Mouse (Mus musculus) spleen, postnatal 14 days (tissue): ENCODE results near the gene Abca8b.
"Not testable (repeated sequence)": the region's sequence is repeated elsewhere in the genome, so short reads cannot be mapped to it uniquely, and the experiment has no call there.

Source experiments
- DNase-seq, 2 experiments: peaks; one replicate each; pipeline ENCODE4 v3.0.0; 2021 to 2022; ENCODE audit warnings: low spot score in 2 of 2

Gene Abca8b

GRCm38 (mm10) chr11:109995624-109996023 is at the start of gene Abca8b:
Gene Abca8b (minus strand): TSS chr11:109995845.
- DNase-seq: no peak

DNA sequence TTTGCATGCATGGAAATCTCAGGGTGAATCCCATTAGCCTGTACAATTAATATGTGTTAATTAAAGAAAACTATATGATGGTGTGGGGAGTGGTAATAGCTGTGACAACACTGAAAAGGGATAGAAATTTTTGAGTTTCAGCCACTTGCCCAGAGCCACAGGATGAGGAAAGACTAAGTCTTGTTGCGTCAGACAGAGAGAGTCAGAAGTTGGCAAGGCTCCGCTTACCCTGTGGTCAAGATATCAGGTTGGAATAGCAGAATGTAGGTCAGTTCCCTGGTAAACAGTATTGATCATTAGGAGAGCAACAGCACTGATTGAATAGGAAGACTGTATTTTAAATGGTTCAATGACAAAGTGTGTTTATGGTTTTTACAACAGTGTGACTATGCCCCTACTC is 42.1 kb upstream of the Abca8b start:
- no peak for DNase-seq

DNA sequence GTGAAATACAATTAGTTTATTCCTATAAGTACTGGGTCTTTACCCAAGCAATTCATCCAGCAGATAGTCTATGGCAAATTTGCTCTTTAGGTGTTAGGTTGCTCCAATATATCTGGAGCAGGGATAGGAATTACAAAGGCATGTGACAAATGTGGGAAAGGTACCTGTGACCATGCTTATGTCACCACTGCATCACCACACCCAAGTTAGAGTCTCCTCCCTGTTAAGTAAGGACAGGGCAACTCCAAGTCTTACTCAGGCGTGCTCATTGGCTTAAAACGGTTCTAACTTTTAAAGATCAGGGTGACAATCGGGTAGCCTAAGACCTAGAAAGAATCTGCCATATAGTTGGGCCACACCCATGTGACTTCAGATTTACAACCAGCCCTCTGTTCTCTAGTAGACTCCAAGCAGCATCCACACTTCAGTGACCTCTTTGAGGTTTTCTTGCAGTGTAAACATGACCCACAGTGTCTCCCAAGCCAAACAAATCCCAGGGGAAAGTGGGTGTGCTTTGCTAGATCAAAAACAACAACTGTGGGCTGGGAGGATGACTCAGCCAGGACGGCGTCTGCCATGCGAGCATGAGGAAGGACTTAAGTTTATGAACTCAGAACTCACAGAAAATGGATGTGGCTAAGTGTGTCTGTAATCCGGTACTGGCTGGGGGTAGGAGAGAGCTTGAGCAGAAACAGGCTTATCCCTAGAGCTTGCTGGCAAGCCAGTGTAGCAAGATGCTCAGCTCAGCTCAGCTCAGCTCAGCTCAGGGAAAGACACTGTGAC is 33.5 kb upstream of the Abca8b start:
- no peak for DNase-seq

DNA sequence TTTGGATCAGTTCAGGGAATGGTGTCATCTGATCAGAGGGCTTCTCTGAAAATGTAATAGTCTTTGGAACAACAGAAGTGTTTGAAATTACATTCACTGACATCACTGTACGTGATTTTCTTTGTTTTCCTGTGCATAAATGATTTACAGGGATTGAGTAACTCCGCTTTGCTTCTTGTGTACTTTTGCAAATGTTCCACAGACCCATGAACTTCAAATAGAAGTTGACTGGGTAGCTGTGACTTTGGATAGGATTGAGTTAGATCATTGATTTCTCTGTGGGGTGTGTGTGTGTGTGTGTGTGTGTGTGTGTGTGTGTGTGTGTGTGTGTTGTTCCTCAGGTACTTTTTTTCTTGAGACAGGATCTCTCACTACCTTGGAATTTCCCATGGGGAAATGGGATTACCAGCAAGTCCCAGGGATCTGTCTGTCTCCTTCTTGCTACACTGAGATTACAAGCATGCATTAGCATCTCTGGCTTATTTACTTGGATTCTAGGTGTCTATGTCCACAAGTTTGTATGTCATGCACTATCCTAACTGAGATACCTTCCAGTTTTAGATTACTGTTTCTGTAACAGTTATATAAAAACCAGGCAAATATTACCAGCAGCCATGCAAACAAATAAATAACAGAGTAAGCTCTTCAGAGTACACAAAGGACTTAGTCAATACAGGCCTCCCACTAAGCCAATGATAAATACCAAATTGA is 15.3 kb upstream of the Abca8b start:
- no peak for DNase-seq

DNA sequence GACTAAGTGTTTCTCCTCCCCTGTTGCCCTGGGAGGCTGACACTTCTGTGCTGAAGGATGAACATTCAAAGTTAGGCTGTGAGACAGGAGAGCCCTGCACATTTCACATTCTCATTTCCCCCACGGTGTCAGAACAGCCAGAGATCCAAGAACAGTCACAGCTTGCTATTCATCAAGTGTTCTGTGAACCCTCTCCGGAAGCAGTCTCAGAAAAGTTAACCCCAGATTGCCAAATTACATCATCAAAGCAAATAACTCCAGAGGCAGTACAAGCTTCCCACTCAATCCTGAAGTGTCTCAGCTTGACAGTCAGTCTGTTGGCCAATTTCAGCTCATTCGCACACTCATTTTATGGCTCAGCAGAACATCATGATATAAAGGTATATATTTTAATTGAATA is 632 bp downstream of the Abca8b start:
- DNase-seq: no peak

GRCm38 (mm10) chr11:109994014-109994413 is 1.6 kb downstream of the Abca8b start:
- no peak for DNase-seq

GRCm38 (mm10) chr11:109991270-109991669 is 4.4 kb downstream of the Abca8b start:
- no peak for DNase-seq

DNA sequence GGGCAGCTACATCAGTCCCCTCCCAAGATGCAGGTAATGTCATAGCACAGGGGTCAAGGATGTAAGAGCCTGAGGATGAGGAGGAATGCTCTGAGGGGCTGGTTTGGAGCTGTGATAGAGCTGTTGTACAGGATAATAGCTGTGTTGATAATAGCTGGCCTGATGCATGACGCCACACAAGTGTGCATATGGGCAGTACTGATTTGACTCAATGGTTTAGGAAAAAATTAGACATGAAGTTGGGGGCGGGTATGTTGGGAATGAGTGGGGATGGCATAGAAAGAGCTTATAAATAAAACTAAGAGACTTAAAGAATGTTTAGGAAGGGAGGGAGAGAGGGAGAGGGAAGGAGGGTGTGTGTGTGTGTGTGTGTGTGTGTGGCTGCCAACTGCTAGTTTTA is 5.4 kb downstream of the Abca8b start:
- DNase-seq: no peak

DNA sequence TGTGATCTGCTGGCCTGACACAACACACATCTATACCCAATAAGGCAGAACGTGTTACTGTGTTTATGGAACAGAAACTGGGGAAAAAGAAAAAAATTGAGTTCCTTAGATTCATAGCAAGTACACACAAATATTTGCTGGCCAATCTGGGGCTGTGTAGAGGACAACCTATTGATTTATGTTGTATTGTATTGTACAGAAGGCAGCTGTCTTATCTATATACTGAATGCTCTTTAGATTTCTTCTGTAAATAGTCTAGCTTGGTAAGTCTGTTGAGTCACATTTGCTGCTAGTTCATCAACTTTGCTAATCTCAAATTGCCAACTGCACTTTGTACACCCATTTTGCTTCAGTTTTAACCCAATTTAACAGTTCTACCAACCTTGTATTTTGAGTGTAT is 7.5 kb downstream of the Abca8b start:
- no peak for DNase-seq

DNA sequence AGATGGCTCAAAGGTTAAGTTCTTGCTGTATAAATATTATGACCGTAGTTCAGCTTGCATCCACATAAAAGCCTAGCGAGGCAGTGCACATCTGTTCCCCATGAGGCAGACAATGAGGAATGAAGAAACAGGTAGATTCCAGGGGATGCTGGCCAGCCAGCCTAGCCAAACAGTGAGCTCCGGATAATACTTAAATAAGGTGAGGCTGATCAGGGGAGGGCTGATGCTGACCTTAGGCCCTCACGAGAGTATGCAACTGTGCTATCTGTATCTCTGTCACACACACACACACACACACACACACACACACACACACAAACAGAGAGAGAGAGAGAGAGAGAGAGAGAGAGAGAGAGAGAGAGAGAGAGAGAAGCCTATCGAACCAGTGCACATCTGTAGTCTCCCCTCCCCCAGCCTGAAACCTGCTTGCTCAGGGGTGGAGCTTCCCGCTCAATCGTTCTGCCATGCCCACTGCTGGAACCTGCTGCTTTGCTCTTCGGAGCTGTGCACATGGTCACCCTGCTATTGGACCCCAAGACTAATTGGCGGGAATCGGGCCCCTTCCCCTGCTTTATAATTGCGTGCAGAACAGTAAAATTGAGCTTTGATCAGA is 8.1 kb downstream of the Abca8b start:
- not testable (repeated sequence) for DNase-seq

- DNase-seq: no peak
Observed at GRCm38 (mm10) chr11:109981872-109982271, 13.8 kb downstream of the Abca8b start.

GRCm38 (mm10) chr11:109970521-109970920 is 25.1 kb downstream of the Abca8b start:
- no peak for DNase-seq

GRCm38 (mm10) chr11:109961495-109962492 is 33.9 kb downstream of the Abca8b start:
- no peak for DNase-seq

- no peak for DNase-seq
Observed at GRCm38 (mm10) chr11:109955185-109955584, 40.5 kb downstream of the Abca8b start.

DNA sequence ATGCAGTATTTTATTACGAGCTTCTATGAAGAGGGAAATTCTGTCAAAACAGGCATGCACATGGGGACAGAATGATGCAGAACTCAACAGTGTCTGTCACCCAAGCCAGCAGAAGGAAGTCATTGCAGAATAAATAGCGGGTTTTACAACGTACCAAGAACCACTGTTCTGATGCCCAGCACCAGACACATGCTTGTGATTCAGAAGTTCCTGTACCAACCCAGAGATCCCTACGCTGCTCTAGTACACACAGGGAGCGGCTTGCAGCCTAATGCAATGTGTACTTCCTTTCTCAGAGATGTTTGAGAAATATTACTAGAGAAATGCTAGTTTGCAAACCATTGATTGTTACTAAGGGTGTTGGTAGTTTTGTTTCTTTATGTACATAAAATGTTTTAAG is 58.7 kb downstream of the Abca8b start:
- DNase-seq: no peak

DNA sequence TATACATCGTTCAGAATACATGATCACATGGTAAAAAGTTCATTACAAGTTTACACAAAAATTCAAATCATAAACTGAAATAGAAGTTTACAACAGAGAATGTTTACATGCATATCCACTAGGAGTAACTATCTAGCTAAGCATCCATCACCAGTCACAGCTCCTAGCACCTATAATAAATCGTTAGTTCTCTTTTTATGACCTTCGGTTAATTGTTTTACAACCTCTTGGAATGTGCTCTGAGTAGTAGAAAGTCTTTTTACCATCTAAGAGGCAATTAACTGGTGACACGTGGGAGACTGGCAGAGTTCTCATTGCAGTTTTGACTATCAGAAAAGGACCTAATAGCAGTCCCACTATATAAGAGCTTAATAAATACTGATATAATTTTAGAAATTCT is 62.4 kb downstream of the Abca8b start:
- not testable (repeated sequence) for DNase-seq

DNA sequence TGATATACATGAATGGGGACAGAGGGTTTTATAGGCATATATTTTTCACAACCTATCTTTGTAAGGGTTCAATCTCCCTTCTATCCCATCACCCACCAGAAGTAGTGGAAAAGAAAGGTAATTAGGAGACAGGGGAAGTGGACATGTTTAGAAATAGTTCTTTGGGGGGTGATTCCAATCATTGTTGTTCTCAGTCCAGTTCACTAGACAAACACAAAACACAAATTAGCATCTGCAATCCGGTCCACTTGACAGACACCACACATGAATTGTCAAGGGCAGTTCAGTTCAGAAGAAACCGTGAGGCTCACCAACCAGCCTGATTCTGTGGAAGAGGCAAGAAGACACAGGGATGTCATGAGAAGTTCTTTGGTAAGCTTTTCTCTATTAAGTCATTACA is 67.2 kb downstream of the Abca8b start:
- DNase-seq: no peak

- no peak for DNase-seq
Observed at GRCm38 (mm10) chr11:109926718-109927680, 68.6 kb downstream of the Abca8b start.

DNA sequence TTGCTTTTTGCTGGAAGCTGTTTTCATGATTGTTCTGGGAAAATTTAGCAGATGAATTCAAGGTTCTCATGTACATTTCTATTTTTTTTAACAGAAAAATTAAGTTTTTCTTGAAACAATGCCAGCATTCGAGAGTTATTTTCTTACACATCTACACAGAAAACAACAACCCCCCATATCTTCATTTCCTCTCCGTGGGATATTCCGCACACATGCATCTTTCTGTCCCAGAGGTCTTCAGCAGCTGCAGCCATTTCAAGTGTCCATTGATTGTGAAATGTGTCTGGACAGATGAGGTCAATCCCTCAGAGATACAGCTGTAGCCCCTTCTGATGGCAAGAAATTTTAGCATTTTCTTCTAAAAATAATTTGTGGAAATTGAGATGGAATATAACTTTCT is 73.4 kb downstream of the Abca8b start:
- no peak for DNase-seq

GRCm38 (mm10) chr11:109919480-109919879 is 76.2 kb downstream of the Abca8b start:
- DNase-seq: no peak
